Mouse (Mus musculus): ENCODE measurements around the gene Bex1. TPM values are rescaled to one million over a fixed set of nuclear protein-coding genes. Genes with fewer than 3 reads are reported as not detected.

Bex1 gene
- polyA plus RNA-seq, 1 experiment from 2014 or later: 111 TPM

DNA sequence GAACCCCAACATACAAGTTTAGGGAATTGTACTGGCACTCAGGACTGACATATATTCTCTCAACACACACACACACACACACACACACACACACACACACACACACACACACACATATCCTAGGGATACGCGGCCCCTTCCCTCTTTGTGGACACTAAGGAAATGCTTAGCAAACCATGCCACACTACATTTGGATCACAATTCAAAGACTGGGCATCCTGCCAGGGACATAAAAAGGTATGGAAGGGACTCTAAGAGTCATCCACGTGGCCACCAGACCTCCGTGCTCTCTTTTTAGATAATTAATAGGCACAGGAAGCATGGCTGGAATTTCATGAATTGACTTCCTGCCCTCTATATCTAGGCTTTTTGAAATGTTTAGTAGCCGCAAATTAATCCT lies 12.5 kb upstream of the Bex1 start:
- 79% methylated on average over 5 of the region's 5 CpGs for WGBS
- H3K27me3 ChIP-seq (ENCODE audit: control insufficient read depth, insufficient read depth, low read length): no peaks in the 10 kb centered on the region
- no peaks in the 10 kb centered on the region for H3K4me1 ChIP-seq (ENCODE audit: control insufficient read depth, insufficient read depth, low read length)
- H3K4me3 ChIP-seq (ENCODE audit: low read depth, low read length): no peak overlapping the region
- no peaks in the 10 kb centered on the region for H3K36me3 ChIP-seq (ENCODE audit: control insufficient read depth, insufficient read depth, low read length)
- no peak overlapping the region for H3K4me2 ChIP-seq (ENCODE audit: low read depth)
- H3K9ac ChIP-seq (ENCODE audit: low read length): no peak overlapping the region
- no peaks in the 10 kb centered on the region for H3K9me3 ChIP-seq (ENCODE audit: control insufficient read depth, low read length)
- H3K27ac ChIP-seq (ENCODE audit: low read depth, low read length): no peak overlapping the region
- no peak for DNase-seq (ENCODE audit: low spot score)
- no peak for ATAC-seq (ENCODE audit: insufficient read depth, low FRiP score, low TSS enrichment)

DNA sequence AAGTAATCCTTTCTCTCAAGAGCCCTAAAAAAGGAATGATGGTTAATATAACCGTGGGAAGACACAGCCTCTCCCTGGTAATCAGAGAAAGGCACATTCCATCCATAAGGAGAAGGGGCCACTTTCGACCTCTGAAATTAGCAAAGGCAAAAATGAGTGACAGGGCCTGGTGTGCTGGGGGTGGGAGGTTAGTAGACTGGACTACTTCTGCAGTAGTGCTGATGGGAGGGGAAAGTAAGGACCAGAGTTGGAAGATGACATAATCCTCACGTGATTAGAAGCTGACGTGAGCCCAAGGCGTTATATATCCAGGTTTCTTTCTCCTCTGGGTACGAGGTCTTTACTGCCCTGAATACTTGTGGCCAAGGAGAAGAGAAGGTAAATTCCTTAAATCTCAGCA lies 8.4 kb upstream of the Bex1 start:
- H3K27me3 ChIP-seq (ENCODE audit: control insufficient read depth, insufficient read depth, low read length): no peaks in the 10 kb centered on the region
- WGBS: 77% methylated on average over 6 of the region's 6 CpGs
- DNase-seq (ENCODE audit: low spot score): no peak

DNA sequence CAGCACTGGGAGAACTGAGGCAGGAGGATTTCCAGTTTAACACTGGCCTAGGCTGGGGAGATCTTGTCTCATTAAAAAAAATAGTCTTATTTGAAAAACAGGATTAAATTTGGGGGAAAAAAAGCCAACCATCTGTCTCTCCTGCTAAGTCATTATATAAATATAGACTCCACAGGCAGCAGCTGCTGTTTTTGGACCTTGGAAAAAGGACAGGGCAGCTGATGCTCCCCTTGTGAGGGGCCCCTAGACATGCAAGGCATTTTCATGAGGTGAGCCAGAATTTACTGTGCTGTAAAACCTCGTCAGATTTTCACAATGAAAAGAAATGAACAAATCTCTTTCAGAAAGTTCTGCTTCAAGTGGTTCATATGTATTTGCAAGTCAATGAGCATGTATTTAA lies 990 bp upstream of the Bex1 start:
- Histone ChIP-seq H3K4me3 (ENCODE audit: low read depth, low read length) (no peak overlapping the region), H3K9me3 (ENCODE audit: control insufficient read depth, low read length) (no peaks in the 10 kb centered on the region), H3K4me2 (ENCODE audit: low read depth) (no peak overlapping the region), H3K27ac (ENCODE audit: low read depth, low read length) (no peak overlapping the region), H3K27me3 (ENCODE audit: control insufficient read depth, insufficient read depth, low read length) (no peaks in the 10 kb centered on the region), H3K9ac (ENCODE audit: low read length) (no peak overlapping the region), H3K36me3 (ENCODE audit: control insufficient read depth, insufficient read depth, low read length) (no peaks in the 10 kb centered on the region), H3K4me1 (ENCODE audit: control insufficient read depth, insufficient read depth, low read length) (no peaks in the 10 kb centered on the region)
- ATAC-seq (ENCODE audit: insufficient read depth, low FRiP score, low TSS enrichment): no peak
- DNase-seq (ENCODE audit: low spot score): no peak
- WGBS: 68% methylated on average over 1 of the region's 1 CpGs

More for the DNA sequence above, 8.4 kb upstream of the Bex1 start:
- H3K9ac ChIP-seq (ENCODE audit: low read length): no peak overlapping the region
- H3K9me3 ChIP-seq (ENCODE audit: control insufficient read depth, low read length): no peaks in the 10 kb centered on the region
- ATAC-seq (ENCODE audit: insufficient read depth, low FRiP score, low TSS enrichment): no peak
- no peaks in the 10 kb centered on the region for H3K36me3 ChIP-seq (ENCODE audit: control insufficient read depth, insufficient read depth, low read length)
- H3K4me1 ChIP-seq (ENCODE audit: control insufficient read depth, insufficient read depth, low read length): no peaks in the 10 kb centered on the region
- H3K27ac ChIP-seq (ENCODE audit: low read depth, low read length): no peak overlapping the region
- no peak overlapping the region for H3K4me2 ChIP-seq (ENCODE audit: low read depth)
- H3K4me3 ChIP-seq (ENCODE audit: low read depth, low read length): no peak overlapping the region

DNA sequence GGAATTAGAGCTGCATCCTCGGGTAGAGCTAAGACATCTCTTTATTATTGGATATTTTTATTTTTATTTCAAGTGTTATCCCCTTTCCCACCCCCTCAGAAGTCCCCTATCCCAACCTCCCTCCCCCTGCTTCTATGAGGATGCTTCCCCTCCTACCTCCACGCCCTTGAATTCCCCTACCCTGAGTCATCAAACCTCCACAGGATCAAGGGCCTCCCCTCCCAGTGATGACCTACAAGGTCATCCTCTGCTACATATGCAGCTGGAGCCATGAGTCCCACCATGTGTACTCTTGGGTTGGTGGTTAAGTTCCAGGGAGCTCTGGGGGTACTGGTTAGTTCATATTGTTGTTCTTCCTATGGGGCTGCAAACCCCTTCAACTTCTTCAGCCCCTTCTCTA lies 1.9 kb downstream of the Bex1 start:
- Histone ChIP-seq H3K4me2 (ENCODE audit: low read depth) (no peak overlapping the region), H3K4me3 (ENCODE audit: low read depth, low read length) (no peak overlapping the region), H3K36me3 (ENCODE audit: control insufficient read depth, insufficient read depth, low read length) (no peaks in the 10 kb centered on the region), H3K4me1 (ENCODE audit: control insufficient read depth, insufficient read depth, low read length) (no peaks in the 10 kb centered on the region), H3K9ac (ENCODE audit: low read length) (no peak overlapping the region), H3K9me3 (ENCODE audit: control insufficient read depth, low read length) (no peaks in the 10 kb centered on the region), H3K27ac (ENCODE audit: low read depth, low read length) (no peak overlapping the region), H3K27me3 (ENCODE audit: control insufficient read depth, insufficient read depth, low read length) (no peaks in the 10 kb centered on the region)
- DNase-seq (ENCODE audit: low spot score): no peak
- no peak for ATAC-seq (ENCODE audit: insufficient read depth, low FRiP score, low TSS enrichment)
- 90% methylated on average over 2 of the region's 2 CpGs for WGBS

DNA sequence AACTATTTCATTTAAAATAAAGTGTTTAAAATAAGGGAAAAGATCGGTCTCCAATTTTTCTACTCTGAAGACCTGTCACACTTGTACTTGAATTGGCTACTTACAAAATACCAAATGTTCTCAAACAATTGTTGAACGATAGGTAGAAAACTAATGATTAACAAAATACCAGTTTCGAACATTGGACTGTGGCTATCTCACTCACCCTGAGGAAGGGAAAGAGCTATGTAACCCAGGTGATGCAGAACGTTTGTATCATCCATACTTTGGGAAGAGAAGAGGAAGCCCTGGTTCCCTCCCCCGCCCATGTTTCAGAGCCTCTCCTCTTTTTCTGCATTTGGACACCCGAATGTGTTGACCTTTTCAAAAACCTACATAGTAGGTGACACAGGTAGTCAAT lies 10.9 kb downstream of the Bex1 start:
- H3K4me2 ChIP-seq (ENCODE audit: low read depth): no peak overlapping the region

DNA sequence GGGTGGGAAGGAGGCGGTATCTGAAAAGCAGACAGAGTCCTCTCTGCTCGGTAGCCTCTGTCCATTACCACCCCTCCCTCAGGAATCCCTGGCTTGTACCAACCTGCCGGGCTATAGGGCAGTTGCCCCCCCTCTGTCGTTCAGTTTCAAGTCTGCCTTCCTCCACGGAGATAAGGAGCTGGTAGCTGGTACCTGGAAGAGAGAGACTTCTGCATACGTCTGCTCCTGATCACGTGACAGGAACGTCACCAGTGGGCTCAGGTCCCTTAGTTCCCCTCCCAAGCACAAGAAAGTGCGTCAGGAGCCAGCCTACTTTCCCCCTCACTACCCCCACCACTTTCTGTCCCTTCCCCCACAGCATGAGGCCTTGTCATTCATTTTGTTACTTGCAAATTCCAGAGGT lies 11.6 kb downstream of the Bex1 start, which contains the start of gene Tceal5:
Gene Tceal5, minus strand, starts transcription at position 213 of the 403 bp plus-strand sequence.
- Histone ChIP-seq H3K9ac (ENCODE audit: low read length) (peak within 1 kb of the TSS; percentile 54), H3K27ac (ENCODE audit: low read depth, low read length) (no peak within 1 kb of the TSS)
- ATAC-seq (ENCODE audit: insufficient read depth, low FRiP score, low TSS enrichment): peak; percentile 69; the same call in 1 of the 2 replicates

More for the DNA sequence above, 10.9 kb downstream of the Bex1 start:
- no peak for DNase-seq (ENCODE audit: low spot score)
- 84% methylated on average over 6 of the region's 6 CpGs for WGBS
- Histone ChIP-seq H3K9ac (ENCODE audit: low read length) (no peak overlapping the region), H3K4me1 (ENCODE audit: control insufficient read depth, insufficient read depth, low read length) (no peaks in the 10 kb centered on the region), H3K4me3 (ENCODE audit: low read depth, low read length) (no peak overlapping the region), H3K27ac (ENCODE audit: low read depth, low read length) (no peak overlapping the region), H3K27me3 (ENCODE audit: control insufficient read depth, insufficient read depth, low read length) (no peaks in the 10 kb centered on the region), H3K36me3 (ENCODE audit: control insufficient read depth, insufficient read depth, low read length) (no peaks in the 10 kb centered on the region), H3K9me3 (ENCODE audit: control insufficient read depth, low read length) (no peaks in the 10 kb centered on the region)
- no peak for ATAC-seq (ENCODE audit: insufficient read depth, low FRiP score, low TSS enrichment)

DNA sequence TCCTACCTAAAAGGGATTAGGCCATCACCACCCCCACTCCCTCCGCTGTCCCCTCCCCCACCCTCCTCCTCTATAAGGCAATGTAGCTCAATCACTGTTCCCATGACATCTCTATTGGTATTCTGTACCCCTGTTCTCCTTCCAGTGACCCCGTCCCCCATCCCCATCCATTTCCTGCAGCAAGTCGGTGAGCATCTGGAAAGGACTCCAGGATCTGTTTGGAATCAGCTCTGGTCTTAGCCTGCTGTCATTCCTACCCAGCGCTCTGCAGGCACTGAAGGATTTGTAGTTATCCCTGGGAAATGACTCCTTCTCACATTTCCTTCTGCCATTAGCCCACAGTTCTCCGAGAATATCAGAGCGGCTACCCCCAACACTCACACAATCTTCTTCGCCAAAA lies 12.1 kb downstream of the Bex1 start:
- 26% methylated on average over 7 of the region's 7 CpGs for WGBS

More for the DNA sequence above, 11.6 kb downstream of the Bex1 start, which contains the start of gene Tceal5:
- no peaks in the 10 kb centered on the region for H3K9me3 ChIP-seq (ENCODE audit: control insufficient read depth, low read length)
- WGBS: 16% methylated on average over 9 of the region's 9 CpGs
- no peaks in the 10 kb centered on the region for H3K4me1 ChIP-seq (ENCODE audit: control insufficient read depth, insufficient read depth, low read length)
- H3K36me3 ChIP-seq (ENCODE audit: control insufficient read depth, insufficient read depth, low read length): no peaks in the 10 kb centered on the region
- peak within 1 kb of the TSS; percentile 36 for H3K4me3 ChIP-seq (ENCODE audit: low read depth, low read length)
- DNase-seq (ENCODE audit: low spot score): peak; percentile 25
- H3K27me3 ChIP-seq (ENCODE audit: control insufficient read depth, insufficient read depth, low read length): no peaks in the 10 kb centered on the region
- peak within 1 kb of the TSS; percentile 48 for H3K4me2 ChIP-seq (ENCODE audit: low read depth)

DNA sequence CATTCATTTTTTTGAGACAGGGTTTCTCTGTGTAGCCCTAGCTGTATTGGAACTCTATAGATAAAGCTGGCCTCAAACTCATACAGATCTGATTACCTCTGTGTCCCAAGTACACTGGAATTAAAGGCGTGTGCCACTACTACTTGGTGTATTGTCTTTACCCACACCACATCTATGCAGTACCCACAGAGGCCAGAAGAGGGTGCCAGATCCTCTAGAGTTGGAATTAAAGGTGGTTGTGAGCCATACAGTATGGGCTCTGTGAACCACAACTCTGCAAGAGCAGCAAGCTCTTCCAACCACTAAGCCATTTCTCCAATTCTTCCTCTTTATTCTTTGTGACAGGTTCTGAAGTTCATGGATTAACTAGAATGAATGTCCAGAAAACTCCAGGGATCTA lies 18.4 kb downstream of the Bex1 start:
- peak; percentile 14 for DNase-seq (ENCODE audit: low spot score)

More for the DNA sequence above, 12.1 kb downstream of the Bex1 start:
- peak overlapping the region; percentile 54 for H3K9ac ChIP-seq (ENCODE audit: low read length)
- H3K36me3 ChIP-seq (ENCODE audit: control insufficient read depth, insufficient read depth, low read length): no peaks in the 10 kb centered on the region
- ATAC-seq (ENCODE audit: insufficient read depth, low FRiP score, low TSS enrichment): peak; percentile 35; the same call in 1 of the 2 replicates
- no peaks in the 10 kb centered on the region for H3K9me3 ChIP-seq (ENCODE audit: control insufficient read depth, low read length)
- H3K27ac ChIP-seq (ENCODE audit: low read depth, low read length): no peak overlapping the region
- DNase-seq (ENCODE audit: low spot score): no peak
- H3K4me2 ChIP-seq (ENCODE audit: low read depth): peak overlapping the region; percentile 48
- H3K4me1 ChIP-seq (ENCODE audit: control insufficient read depth, insufficient read depth, low read length): no peaks in the 10 kb centered on the region
- H3K27me3 ChIP-seq (ENCODE audit: control insufficient read depth, insufficient read depth, low read length): no peaks in the 10 kb centered on the region
- peak overlapping the region; percentile 36 for H3K4me3 ChIP-seq (ENCODE audit: low read depth, low read length)

DNA sequence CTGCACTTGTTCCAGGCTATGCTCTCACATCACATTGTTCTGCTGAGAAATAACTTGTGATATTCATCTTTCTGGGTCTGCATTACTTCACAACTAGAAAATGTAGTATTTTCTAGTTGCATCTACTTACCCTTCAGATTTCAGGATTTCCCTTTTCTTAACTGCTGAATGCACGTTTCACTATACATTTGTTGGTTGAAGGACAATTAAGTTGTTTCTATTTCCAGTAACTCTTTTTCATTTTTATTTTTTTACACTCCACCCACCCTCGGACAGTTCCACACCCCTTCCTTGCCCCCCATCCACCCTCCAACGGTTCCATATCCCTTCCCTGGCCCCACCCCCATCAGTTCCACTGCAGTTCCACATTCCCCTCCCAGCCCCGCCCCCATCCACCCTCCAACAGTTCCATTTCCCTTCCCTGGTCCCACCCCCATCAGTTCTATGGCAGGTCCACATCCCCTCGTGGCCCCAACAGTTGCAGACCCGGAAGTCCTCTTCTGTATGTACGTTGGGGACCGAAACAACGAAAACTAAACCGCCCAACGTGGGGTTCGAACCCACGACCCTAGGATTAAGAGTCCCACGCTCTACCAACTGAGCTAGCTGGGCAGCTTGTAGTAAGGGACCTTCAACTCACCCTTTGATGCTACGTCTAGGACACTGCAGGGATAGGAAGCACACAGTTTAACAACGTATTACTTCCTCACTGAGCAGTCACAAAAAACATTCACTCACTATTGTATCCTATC lies 19.9 kb downstream of the Bex1 start:
- Histone ChIP-seq H3K27ac (ENCODE audit: low read depth, low read length) (no peak overlapping the region), H3K36me3 (ENCODE audit: control insufficient read depth, insufficient read depth, low read length) (no peaks in the 10 kb centered on the region), H3K9ac (ENCODE audit: low read length) (no peak overlapping the region), H3K4me1 (ENCODE audit: control insufficient read depth, insufficient read depth, low read length) (no peaks in the 10 kb centered on the region), H3K4me2 (ENCODE audit: low read depth) (no peak overlapping the region), H3K27me3 (ENCODE audit: control insufficient read depth, insufficient read depth, low read length) (no peaks in the 10 kb centered on the region), H3K9me3 (ENCODE audit: control insufficient read depth, low read length) (no peaks in the 10 kb centered on the region), H3K4me3 (ENCODE audit: low read depth, low read length) (no peak overlapping the region)
- 88% methylated on average over 16 of the region's 16 CpGs for WGBS
- ATAC-seq (ENCODE audit: insufficient read depth, low FRiP score, low TSS enrichment) (no peak), DNase-seq (ENCODE audit: low spot score) (no peak)

More for the DNA sequence above, 18.4 kb downstream of the Bex1 start:
- no peak for ATAC-seq (ENCODE audit: insufficient read depth, low FRiP score, low TSS enrichment)
- Histone ChIP-seq H3K4me2 (ENCODE audit: low read depth) (no peak overlapping the region), H3K27me3 (ENCODE audit: control insufficient read depth, insufficient read depth, low read length) (no peaks in the 10 kb centered on the region), H3K27ac (ENCODE audit: low read depth, low read length) (no peak overlapping the region), H3K4me3 (ENCODE audit: low read depth, low read length) (no peak overlapping the region), H3K36me3 (ENCODE audit: control insufficient read depth, insufficient read depth, low read length) (no peaks in the 10 kb centered on the region), H3K9me3 (ENCODE audit: control insufficient read depth, low read length) (no peaks in the 10 kb centered on the region), H3K9ac (ENCODE audit: low read length) (no peak overlapping the region), H3K4me1 (ENCODE audit: control insufficient read depth, insufficient read depth, low read length) (no peaks in the 10 kb centered on the region)
- 60% methylated on average over 1 of the region's 1 CpGs for whole genome bisulfite sequencing
